Mouse (Mus musculus): ENCODE measurements around the gene Naa15.
"Not testable (repeated sequence)": the region's sequence is repeated elsewhere in the genome, so short reads cannot be mapped to it uniquely, and the experiment has no call there.

Gene Naa15

DNA sequence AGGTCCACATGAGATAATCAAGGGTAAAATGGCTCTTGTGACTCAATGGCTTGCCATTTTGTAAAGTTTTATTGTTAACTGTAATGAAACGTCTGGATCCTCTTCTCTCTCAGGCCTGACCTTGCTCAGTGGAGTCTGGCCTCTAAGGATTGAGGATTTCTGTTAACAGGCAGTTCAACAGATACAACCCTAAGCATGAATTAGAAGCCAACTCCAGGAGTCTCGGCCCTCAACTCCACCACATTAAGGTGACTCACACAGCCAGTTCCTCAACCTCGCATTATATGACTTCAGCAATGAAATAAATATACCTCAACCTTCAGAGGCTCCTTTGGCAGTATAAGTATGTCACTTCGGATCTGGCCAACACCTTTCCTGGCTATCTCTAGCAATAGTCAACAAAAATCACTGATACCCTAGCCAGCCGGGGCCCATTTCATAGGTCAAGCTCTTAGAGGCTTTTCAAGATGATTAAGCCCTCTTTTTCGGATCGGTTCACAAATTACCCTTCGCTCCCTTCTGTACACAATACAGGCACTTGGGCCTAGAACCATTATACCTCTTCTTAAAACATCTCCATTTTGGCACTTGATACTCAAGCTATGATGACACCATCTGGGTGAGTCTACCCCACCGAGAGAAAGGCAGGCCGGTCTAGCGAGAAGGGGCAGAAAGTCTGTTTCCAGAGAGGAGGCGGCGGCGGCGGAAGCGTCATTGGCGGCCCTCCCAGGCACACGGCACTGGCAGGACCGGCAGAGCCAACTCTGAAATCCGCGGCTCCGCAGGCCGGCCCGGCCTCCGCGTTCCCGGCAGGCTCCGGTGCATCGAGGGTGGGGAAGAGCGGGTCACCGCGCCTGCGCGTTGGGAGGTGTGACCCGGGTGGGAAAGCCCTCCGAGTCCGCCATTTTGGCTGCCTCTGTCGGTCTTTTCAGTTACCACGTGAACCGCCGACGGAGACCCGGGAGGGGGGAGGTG, at the start of gene Naa15:
Gene Naa15, plus strand, starts transcription at position 51 of the 975 bp plus-strand sequence.
- DNase-seq (ENCODE audit: low spot score): peak; percentile 96

DNA sequence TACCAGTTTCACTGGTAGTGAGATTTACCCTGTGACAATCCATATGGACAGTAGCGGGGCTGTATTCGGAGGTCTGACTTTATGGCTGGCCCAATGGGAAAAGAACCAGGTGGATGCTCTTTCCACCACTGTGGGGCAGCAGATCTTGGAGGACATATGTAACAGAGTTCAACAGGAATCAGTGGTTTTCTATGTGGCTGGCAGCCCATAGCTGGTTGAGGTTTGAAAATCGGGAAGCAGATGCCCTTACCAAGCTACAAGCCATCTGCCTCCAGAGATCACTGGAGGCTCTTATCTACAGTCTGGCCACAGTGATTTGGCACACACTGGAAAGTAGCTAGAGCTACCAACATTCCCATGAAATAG, 49.4 kb upstream of the Naa15 start:
- no peak for DNase-seq (ENCODE audit: low spot score)

DNA sequence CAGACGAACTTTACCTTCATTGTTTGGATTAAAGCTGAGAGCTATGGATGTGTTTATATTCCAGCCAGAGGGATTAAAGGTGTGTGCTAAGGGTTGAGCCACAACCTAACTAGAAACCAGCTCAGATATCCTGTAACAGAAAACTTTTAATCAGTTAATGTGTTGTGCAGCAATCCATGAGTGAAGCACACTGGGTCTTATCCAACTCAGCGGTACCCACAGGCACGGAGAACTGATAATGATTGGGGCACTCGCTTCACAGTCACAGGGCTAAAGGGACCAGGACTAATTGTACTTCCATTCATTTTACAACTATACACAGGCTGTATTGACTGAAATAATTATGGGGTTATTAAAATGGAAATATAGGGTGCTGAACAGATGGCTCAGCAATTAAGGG, 48.0 kb upstream of the Naa15 start:
- DNase-seq (ENCODE audit: low spot score): no peak

- no peak for DNase-seq (ENCODE audit: low spot score)
Observed at GRCm38 (mm10) chr3:51368011-51368410, 46.9 kb upstream of the Naa15 start.

DNA sequence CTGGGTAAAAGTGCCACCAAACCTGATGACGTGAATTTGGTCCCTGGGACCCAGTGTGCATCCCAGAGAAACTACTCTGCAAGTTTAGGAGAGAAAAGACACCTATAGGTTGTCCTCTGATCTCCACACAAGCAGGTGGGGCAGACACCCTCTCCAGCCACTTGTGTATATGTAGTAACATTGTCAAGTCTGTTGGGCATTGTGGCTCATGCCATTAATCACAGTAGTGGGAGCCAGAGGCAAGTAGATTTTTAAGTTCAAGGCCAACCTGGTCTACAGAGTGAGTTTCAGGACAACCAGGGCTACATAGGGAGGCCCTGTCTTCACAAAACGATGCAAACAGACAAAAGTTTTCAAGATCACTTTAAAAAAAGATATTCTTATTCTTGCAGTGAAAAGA, 43.1 kb upstream of the Naa15 start:
- DNase-seq (ENCODE audit: low spot score): no peak

DNA sequence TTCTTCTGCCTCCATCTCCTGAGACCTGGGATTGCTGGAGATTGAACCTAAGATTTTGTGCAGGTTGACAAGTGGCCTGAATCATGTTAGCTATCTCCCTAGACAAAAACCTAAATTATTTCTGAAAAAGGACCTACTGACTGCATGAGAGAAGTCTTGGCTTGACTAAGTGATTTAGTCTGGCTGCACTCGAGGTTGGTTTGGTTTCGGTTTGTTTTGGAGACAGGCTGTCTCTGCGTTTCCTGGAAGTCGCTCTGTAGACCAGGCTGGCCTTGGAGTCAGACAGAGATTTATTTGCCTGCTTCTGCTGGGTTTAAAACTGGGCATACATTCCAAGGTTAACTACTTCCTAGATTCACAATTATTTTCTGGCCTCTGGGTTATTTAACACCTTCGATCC, 42.1 kb upstream of the Naa15 start:
- peak; percentile 23 for DNase-seq (ENCODE audit: low spot score)

- DNase-seq (ENCODE audit: low spot score): no peak
Observed at GRCm38 (mm10) chr3:51373544-51373943, 41.4 kb upstream of the Naa15 start.

- peak; percentile 61 for DNase-seq (ENCODE audit: low spot score)
Observed at GRCm38 (mm10) chr3:51375307-51376265, 39.4 kb upstream of the Naa15 start.

- peak; percentile 63 for DNase-seq (ENCODE audit: low spot score)
Observed at GRCm38 (mm10) chr3:51377878-51378664, 36.9 kb upstream of the Naa15 start.

DNA sequence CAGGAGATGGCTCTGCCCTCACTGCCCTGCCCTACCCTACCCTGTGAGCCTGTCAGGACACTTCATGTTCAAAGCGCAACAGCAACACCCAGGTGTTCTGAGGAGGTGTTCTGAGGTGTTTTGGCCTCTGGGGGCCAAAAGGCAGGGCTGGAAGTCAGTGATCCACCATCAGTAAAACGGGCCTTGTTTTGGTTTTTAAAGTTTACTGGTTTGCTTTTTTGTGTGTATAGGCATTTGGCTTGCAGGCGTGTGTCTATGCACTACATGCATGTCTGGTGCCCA, 36.3 kb upstream of the Naa15 start:
- DNase-seq (ENCODE audit: low spot score): no peak

GRCm38 (mm10) chr3:51379786-51380659, 34.9 kb upstream of the Naa15 start:
- peak; percentile 48 for DNase-seq (ENCODE audit: low spot score)

DNA sequence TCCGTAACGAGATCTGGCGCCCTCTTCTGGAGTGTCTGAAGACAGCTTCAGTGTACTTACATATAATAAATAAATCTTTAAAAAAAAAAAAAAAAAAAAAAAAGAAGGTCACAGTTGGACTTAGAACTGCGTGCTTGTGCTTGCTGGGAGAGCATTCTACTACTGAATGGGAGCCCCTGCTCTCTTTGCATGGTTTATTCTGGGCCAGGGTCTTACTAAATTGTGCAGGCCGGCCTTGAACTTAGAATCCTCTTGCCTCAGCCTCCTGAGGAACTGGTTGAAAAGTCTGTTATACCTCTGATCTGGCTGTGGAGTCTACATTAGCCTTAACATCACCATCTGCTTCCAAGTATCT, 34.3 kb upstream of the Naa15 start:
- no peak for DNase-seq (ENCODE audit: low spot score)

GRCm38 (mm10) chr3:51383409-51383808, 31.5 kb upstream of the Naa15 start:
- no peak for DNase-seq (ENCODE audit: low spot score)

GRCm38 (mm10) chr3:51386441-51387133, 28.4 kb upstream of the Naa15 start:
- no peak for DNase-seq (ENCODE audit: low spot score)

- DNase-seq (ENCODE audit: low spot score): no peak
Observed at GRCm38 (mm10) chr3:51387134-51387451, 27.9 kb upstream of the Naa15 start.

- DNase-seq (ENCODE audit: low spot score): no peak
Observed at GRCm38 (mm10) chr3:51387868-51388381, 27.0 kb upstream of the Naa15 start.

GRCm38 (mm10) chr3:51388904-51389303, 26.0 kb upstream of the Naa15 start:
- no peak for DNase-seq (ENCODE audit: low spot score)

DNA sequence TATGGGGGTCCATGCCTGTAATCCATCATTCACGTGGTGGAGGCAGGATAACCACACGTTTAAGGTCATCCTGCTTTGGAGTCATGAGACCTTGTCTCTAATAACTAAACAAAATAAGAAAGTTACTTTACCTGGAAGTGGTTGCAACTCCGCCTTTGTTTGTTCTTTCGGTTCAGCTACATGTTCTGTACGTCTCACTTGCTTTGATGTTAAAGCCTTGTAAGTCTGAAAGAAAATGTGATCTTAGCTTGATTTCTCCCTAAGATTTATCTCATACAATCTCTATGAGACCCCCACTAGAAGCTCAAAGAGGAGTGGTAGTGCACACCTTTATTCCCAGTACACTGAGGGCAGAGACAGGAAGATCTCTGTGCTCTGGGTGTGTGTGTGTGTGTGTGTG, 23.9 kb upstream of the Naa15 start:
- DNase-seq (ENCODE audit: low spot score): no peak

GRCm38 (mm10) chr3:51391591-51391990, 23.4 kb upstream of the Naa15 start:
- no peak for DNase-seq (ENCODE audit: low spot score)

GRCm38 (mm10) chr3:51393018-51393417, 21.9 kb upstream of the Naa15 start:
- DNase-seq (ENCODE audit: low spot score): not testable (repeated sequence)

DNA sequence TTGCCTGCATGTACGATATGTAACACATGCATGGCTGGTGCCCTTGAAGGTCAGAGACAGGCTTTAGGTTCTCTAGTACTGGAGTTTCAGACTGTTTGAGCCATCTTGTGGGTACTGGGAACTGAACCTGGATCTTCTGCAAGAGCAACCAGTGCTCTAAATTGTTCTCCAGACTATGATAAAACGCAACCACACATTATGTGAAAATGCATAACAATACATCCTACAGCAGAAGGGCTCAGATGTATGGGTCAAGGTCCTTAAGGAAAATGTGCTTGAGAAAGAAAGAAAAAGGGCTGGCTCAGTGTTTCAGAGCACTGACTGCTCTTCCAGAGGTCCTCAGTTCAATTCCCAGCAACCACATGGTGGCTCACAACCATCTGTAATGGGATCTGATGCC, 21.3 kb upstream of the Naa15 start:
- DNase-seq (ENCODE audit: low spot score): no peak

Measured in lung, postnatal 25 days (tissue).